ENCODE assay signal across 13 mouse cellular contexts in genomic region chr9:85568877-85569276, GRCm38 (mm10).
DNase-seq lines count a peak whose midpoint lies in the region; ATAC-seq and TF ChIP-seq lines count a peak whose summit lies in the region.
"Had no signal": no experiment of that assay in that cellular context is flagged by ENCODE, and none has a peak within 500 bp of the region (broad histone marks: within the 10 kb centered on the region; RNA-seq: fewer than 3 reads in every experiment).

No protein-coding gene starts in this region.

- no peak for TF ChIP-seq EP300 in liver, postnatal 0 days (IDR thresholded peaks at IDR 0.05; ENCODE audit: low read depth)

- H3K9ac ChIP-seq in liver, postnatal 0 days (replicated peaks), result no peak overlapping the region
- H3K9ac ChIP-seq in hindbrain, postnatal 0 days (replicated peaks; ENCODE audit: low read length), result no peak overlapping the region
- H3K9ac ChIP-seq: forebrain, embryonic 15.5 days; midbrain, embryonic 12.5 days had no signal

- DNase-seq in layer of hippocampus, adult 11-12 months (ENCODE audit: low spot score), result peak; percentile 14
- no peak for DNase-seq in layer of hippocampus, adult 8-10 months (ENCODE audit: low spot score in 2 of 2)
- DNase-seq in spleen, adult 18-20 months, result peak; percentile 3 to 9
- no peak for DNase-seq in spleen, postnatal 4 days (ENCODE audit: low spot score in 2 of 2)
- DNase-seq in liver, postnatal 0 days, result no peak
- no peak for DNase-seq in hindbrain, postnatal 0 days (ENCODE audit: low spot score)
- DNase-seq in left cerebral cortex, adult 9 months (ENCODE audit: low spot score in 2 of 2), result no peak
- DNase-seq: cerebellum, adult 9-11 months; gastrocnemius, postnatal 36 days; left cerebral cortex, postnatal 4 days; lung, adult 2 months had no signal

- no peaks in the 10 kb centered on the region for H3K36me3 ChIP-seq in liver, postnatal 0 days (replicated peaks; ENCODE audit: insufficient read depth, low read length)
- no peaks in the 10 kb centered on the region for H3K36me3 ChIP-seq in hindbrain, postnatal 0 days (ENCODE audit: insufficient read depth, low read length)
- H3K36me3 ChIP-seq: forebrain, embryonic 15.5 days; midbrain, embryonic 12.5 days had no signal

- no peak overlapping the region for H3K4me3 ChIP-seq in liver, postnatal 0 days (ENCODE audit: low read depth, low read length)
- H3K4me3 ChIP-seq in hindbrain, postnatal 0 days (ENCODE audit: low read length), result no peak overlapping the region
- H3K4me3 ChIP-seq: forebrain, embryonic 15.5 days; midbrain, embryonic 12.5 days had no signal

- H3K4me1 ChIP-seq in liver, postnatal 0 days (ENCODE audit: insufficient read depth), result no peaks in the 10 kb centered on the region
- H3K4me1 ChIP-seq in hindbrain, postnatal 0 days (ENCODE audit: insufficient read depth, low read length), result no peaks in the 10 kb centered on the region
- H3K4me1 ChIP-seq: forebrain, embryonic 15.5 days; midbrain, embryonic 12.5 days had no signal

- ATAC-seq in liver, postnatal 0 days, result no peak
- ATAC-seq in hindbrain, postnatal 0 days, result no peak
- ATAC-seq: forebrain, embryonic 15.5 days had no signal

- TF ChIP-seq CTCF in liver, postnatal 0 days (IDR thresholded peaks at IDR 0.05; ENCODE audit: low read depth), result no peak
- TF ChIP-seq CTCF in hindbrain, postnatal 0 days (IDR thresholded peaks at IDR 0.05; ENCODE audit: low read depth), result no peak

- no peaks in the 10 kb centered on the region for H3K27me3 ChIP-seq in liver, postnatal 0 days (ENCODE audit: insufficient read depth, low read length)
- H3K27me3 ChIP-seq in hindbrain, postnatal 0 days (ENCODE audit: insufficient read depth, low read length), result no peaks in the 10 kb centered on the region
- H3K27me3 ChIP-seq: forebrain, embryonic 15.5 days; midbrain, embryonic 12.5 days had no signal

- no peaks in the 10 kb centered on the region for H3K9me3 ChIP-seq in liver, postnatal 0 days (ENCODE audit: low read length)
- H3K9me3 ChIP-seq in hindbrain, postnatal 0 days (ENCODE audit: low read length), result no peaks in the 10 kb centered on the region
- H3K9me3 ChIP-seq: forebrain, embryonic 15.5 days; midbrain, embryonic 12.5 days had no signal

- H3K27ac ChIP-seq in liver, postnatal 0 days (ENCODE audit: low read depth), result 0 out of 2 replicates have a peak overlapping the region, but pooled peaks have one; percentile 22
- H3K27ac ChIP-seq in hindbrain, postnatal 0 days, result no peak overlapping the region
- H3K27ac ChIP-seq: forebrain, embryonic 15.5 days; midbrain, embryonic 12.5 days had no signal

- no peak overlapping the region for H3K4me2 ChIP-seq in liver, postnatal 0 days (ENCODE audit: low read depth, low read length)
- no peak overlapping the region for H3K4me2 ChIP-seq in hindbrain, postnatal 0 days (ENCODE audit: low read depth, low read length)
- H3K4me2 ChIP-seq: forebrain, embryonic 15.5 days; midbrain, embryonic 12.5 days had no signal

- 47% methylated on average over 8 of the region's 8 CpGs for WGBS in liver, postnatal 0 days (ENCODE audit: insufficient replicate concordance)
- 85% methylated on average over 8 of the region's 8 CpGs for WGBS in hindbrain, postnatal 0 days

Comparison
In these comparisons a context has a peak if more than half of its experiments do, and no peak if none do; other contexts are left out.
1. DNase-seq: peak in layer of hippocampus, adult 11-12 months (single experiment) and spleen, adult 18-20 months (2 of 2); none in layer of hippocampus, adult 8-10 months (0 of 2), spleen, postnatal 4 days (0 of 2), liver, postnatal 0 days (single experiment), hindbrain, postnatal 0 days (single experiment) and left cerebral cortex, adult 9 months (0 of 2).